Mouse (Mus musculus) hematopoietic stem cell, adult 5-6 weeks (primary cell): Measurements from ENCODE around the gene C2cd2. TPM values are rescaled to one million over a fixed set of nuclear protein-coding genes. Genes with fewer than 3 reads are reported as not detected.
"Not testable (repeated sequence)": the region's sequence is repeated elsewhere in the genome, so short reads cannot be mapped to it uniquely, and the experiment has no call there.

Experiments used
- ATAC-seq, 2 experiments: fragments of 125-278 bp in 1 of 2; replicated peaks in 1 of 2; 2 replicates each; pipeline ENCODE4 v1.8.0; 2016 to 2017; ENCODE audit warnings: inconsistent platforms in 2 of 2, mild to moderate bottlenecking in 2 of 2, moderate number of reproducible peaks in 2 of 2, low read depth in 1 of 2, moderate TSS enrichment in 1 of 2; ENCODE audit not compliant: low FRiP score in 2 of 2, poor library complexity in 2 of 2, severe bottlenecking in 2 of 2, insufficient read depth in 1 of 2, low TSS enrichment in 1 of 2
- total RNA-seq: library from RNA; stranded (forward); fragments of 172-1452, 232-1000 nt; gene quantifications from 2 replicates; pipeline ENCODE4 v1.2.3, GENCODE M21; 2017

Gene C2cd2
- total RNA-seq, 1 experiment from 2014 or later: 14.0 TPM

- ATAC-seq: peak in 1 of 2 experiments; percentile 27; a peak in 1 of 4 replicates
These were observed 9.1 kb downstream of the C2cd2 start for GRCm38 (mm10) chr16:97953300-97953699.

GRCm38 (mm10) chr16:97952801-97953200, 9.6 kb downstream of the C2cd2 start:
- ATAC-seq: no peak

GRCm38 (mm10) chr16:97952371-97952770, 10.0 kb downstream of the C2cd2 start:
- ATAC-seq: no peak

GRCm38 (mm10) chr16:97950061-97950460, 12.3 kb downstream of the C2cd2 start:
- no peak for ATAC-seq

GRCm38 (mm10) chr16:97948836-97949235, 13.6 kb downstream of the C2cd2 start:
- ATAC-seq: no peak

- not testable (repeated sequence) for ATAC-seq
These were observed 15.4 kb downstream of the C2cd2 start for GRCm38 (mm10) chr16:97946993-97947392.

GRCm38 (mm10) chr16:97941844-97942243, 20.6 kb downstream of the C2cd2 start:
- ATAC-seq: no peak

GRCm38 (mm10) chr16:97940471-97940973, 21.9 kb downstream of the C2cd2 start:
- no peak for ATAC-seq

GRCm38 (mm10) chr16:97935815-97936214, 26.6 kb downstream of the C2cd2 start:
- no peak for ATAC-seq

GRCm38 (mm10) chr16:97930231-97930630, 32.2 kb downstream of the C2cd2 start:
- ATAC-seq: no peak

- no peak for ATAC-seq
These were observed 32.9 kb downstream of the C2cd2 start for GRCm38 (mm10) chr16:97929520-97929919.

GRCm38 (mm10) chr16:97927331-97927938, 35.0 kb downstream of the C2cd2 start:
- ATAC-seq: no peak

- no peak for ATAC-seq
These were observed 36.0 kb downstream of the C2cd2 start for GRCm38 (mm10) chr16:97926381-97926780.

GRCm38 (mm10) chr16:97925760-97926159, 36.6 kb downstream of the C2cd2 start:
- ATAC-seq: no peak

GRCm38 (mm10) chr16:97923700-97924099, 38.7 kb downstream of the C2cd2 start:
- ATAC-seq: no peak

GRCm38 (mm10) chr16:97922779-97923126, 39.6 kb downstream of the C2cd2 start:
- ATAC-seq: peak in 1 of 2 experiments; percentile 14; a peak in 1 of 4 replicates

GRCm38 (mm10) chr16:97921961-97922778, 40.2 kb downstream of the C2cd2 start:
- ATAC-seq: peak; percentile 85 to 86

- ATAC-seq: no peak
These were observed 41.8 kb downstream of the C2cd2 start for GRCm38 (mm10) chr16:97920621-97921020.
